Mouse (Mus musculus) embryo, embryonic 9.5 days (tissue): ENCODE results near the gene Elp4.

ENCODE experiments used
- DNase-seq: peaks from one replicate; pipeline ENCODE4 v3.0.0-alpha.2; 2017; ENCODE audit errors: extremely low spot score

Gene Elp4

GRCm38 (mm10) chr2:105805210-105805609 lies 99.2 kb downstream of the Elp4 start:
- DNase-seq: no peak

GRCm38 (mm10) chr2:105804506-105804905 lies 99.9 kb downstream of the Elp4 start:
- DNase-seq: no peak

GRCm38 (mm10) chr2:105803427-105803826 lies 100.9 kb downstream of the Elp4 start:
- DNase-seq: no peak

GRCm38 (mm10) chr2:105802902-105803301 lies 101.5 kb downstream of the Elp4 start:
- DNase-seq: no peak

- no peak for DNase-seq
These were observed 102.8 kb downstream of the Elp4 start for GRCm38 (mm10) chr2:105801536-105801935.

GRCm38 (mm10) chr2:105800694-105801093 lies 103.7 kb downstream of the Elp4 start:
- no peak for DNase-seq

- peak; percentile 34 for DNase-seq
These were observed 104.5 kb downstream of the Elp4 start for GRCm38 (mm10) chr2:105799840-105800239.

GRCm38 (mm10) chr2:105797842-105798241 lies 106.5 kb downstream of the Elp4 start:
- DNase-seq: no peak

GRCm38 (mm10) chr2:105796101-105796500 lies 108.3 kb downstream of the Elp4 start:
- no peak for DNase-seq

GRCm38 (mm10) chr2:105792339-105793120 lies 111.8 kb downstream of the Elp4 start:
- DNase-seq: no peak

GRCm38 (mm10) chr2:105789936-105790335 lies 114.4 kb downstream of the Elp4 start:
- no peak for DNase-seq

- no peak for DNase-seq
These were observed 116.6 kb downstream of the Elp4 start for GRCm38 (mm10) chr2:105787726-105788125.

GRCm38 (mm10) chr2:105786986-105787385 lies 117.4 kb downstream of the Elp4 start:
- DNase-seq: no peak

- DNase-seq: no peak
These were observed 121.5 kb downstream of the Elp4 start for GRCm38 (mm10) chr2:105782885-105783284.

- no peak for DNase-seq
These were observed 123.6 kb downstream of the Elp4 start for GRCm38 (mm10) chr2:105780739-105781138.

GRCm38 (mm10) chr2:105779320-105779891 lies 125.0 kb downstream of the Elp4 start:
- peak; percentile 25 for DNase-seq

- no peak for DNase-seq
These were observed 133.1 kb downstream of the Elp4 start for GRCm38 (mm10) chr2:105771314-105771713.

GRCm38 (mm10) chr2:105769747-105770328 lies 134.5 kb downstream of the Elp4 start:
- no peak for DNase-seq

GRCm38 (mm10) chr2:105753512-105753911 lies 150.9 kb downstream of the Elp4 start:
- DNase-seq: no peak

- DNase-seq: no peak
These were observed 155.3 kb downstream of the Elp4 start for GRCm38 (mm10) chr2:105749111-105749510.

- DNase-seq: no peak
These were observed 157.5 kb downstream of the Elp4 start for GRCm38 (mm10) chr2:105746896-105747295.

- DNase-seq: no peak
These were observed 168.2 kb downstream of the Elp4 start for GRCm38 (mm10) chr2:105736166-105736565.

GRCm38 (mm10) chr2:105730704-105731103 lies 173.7 kb downstream of the Elp4 start:
- DNase-seq: no peak
